Mouse (Mus musculus) midbrain, embryonic 15.5 days (tissue): Measurements from ENCODE around the gene Tmed6. TPM values are rescaled to one million over a fixed set of nuclear protein-coding genes. Genes with fewer than 3 reads are reported as not detected.

ENCODE experiments used
- ATAC-seq: fragments of 200-750 bp; cut with Nextera tagmentation; replicated peaks from 2 replicates; pipeline ENCODE4 v1.8.0; 2017; ENCODE audit warnings: moderate TSS enrichment
- H3K27ac ChIP-seq: fragments of 300-500 bp; sonication (generic); 2 replicates; pipeline ENCODE4 v1.5.1; 2015; ENCODE audit warnings: mild to moderate bottlenecking, inconsistent platforms
- H3K27me3 ChIP-seq: fragments of 300-500 bp; sonication (generic); replicated peaks from 2 replicates; pipeline ENCODE4 v1.6.1; 2015; ENCODE audit warnings: inconsistent platforms
- H3K36me3 ChIP-seq: fragments of 300-500 bp; sonication (generic); replicated peaks from 2 replicates; pipeline ENCODE4 v1.6.1; 2015; ENCODE audit warnings: inconsistent platforms
- H3K4me1 ChIP-seq: fragments of 300-500 bp; sonication (generic); 2 replicates; pipeline ENCODE4 v1.6.1; 2015; ENCODE audit warnings: inconsistent platforms
- H3K4me2 ChIP-seq: fragments of 300-500 bp; sonication (generic); 2 replicates; pipeline ENCODE4 v1.6.1; 2015; ENCODE audit warnings: inconsistent platforms, mild to moderate bottlenecking, moderate library complexity
- H3K4me3 ChIP-seq: fragments of 300-500 bp; sonication (generic); 2 replicates; pipeline ENCODE4 v1.5.1; 2015; ENCODE audit warnings: mild to moderate bottlenecking, inconsistent platforms
- H3K9ac ChIP-seq: fragments of 300-500 bp; sonication (generic); 2 replicates; pipeline ENCODE4 v1.6.1; 2015; ENCODE audit warnings: mild to moderate bottlenecking, inconsistent platforms
- H3K9me3 ChIP-seq: fragments of 300-500 bp; sonication (generic); 2 replicates; pipeline ENCODE4 v1.6.1; 2016; ENCODE audit warnings: inconsistent platforms
- WGBS: fragments of 180-500 bp; shearing (Covaris S2); methylation state at CpG from one replicate; pipeline ENCODE4 v1.1.7; 2015; ENCODE audit warnings: mixed read lengths; 5-methylcytosine and 5-hydroxymethylcytosine counted together
- polyA plus RNA-seq: library from polyadenylated mRNA; unstranded; fragments of >200 nt; fragmentation: Nextera tagmentation; extraction: Ambion mirVana; gene quantifications from 2 replicates; pipeline ENCODE4 v1.2.1, GENCODE M21; 2015

The Tmed6 gene
- polyA plus RNA-seq, 1 experiment from 2014 or later = not detected

GRCm38 (mm10) chr8:107096366-107097036 is 31.1 kb upstream of the Tmed6 start, which contains the start of gene Terf2:
Gene Terf2, minus strand, starts transcription at chr8:107096547.
- no peaks in the 10 kb centered on the region for H3K9me3 ChIP-seq
- H3K4me1 ChIP-seq = peaks cover 30% of the 10 kb centered on the region
- H3K36me3 ChIP-seq = no peaks in the 10 kb centered on the region
- ATAC-seq = peak; percentile 97
- peak within 1 kb of the TSS; percentile 77 for H3K4me3 ChIP-seq
- H3K27ac ChIP-seq = peak within 1 kb of the TSS; percentile 87
- H3K4me2 ChIP-seq = peak within 1 kb of the TSS; percentile 49
- no peaks in the 10 kb centered on the region for H3K27me3 ChIP-seq
- WGBS = 4% methylated on average over 39 of the region's 39 CpGs
- peak within 1 kb of the TSS; percentile 69 for H3K9ac ChIP-seq

- under 1% methylated on average over 50 of the region's 53 CpGs for WGBS
- Histone ChIP-seq H3K4me2 (peak overlapping the region; percentile 49), H3K9ac (peak overlapping the region; percentile 69), H3K27me3 (no peaks in the 10 kb centered on the region), H3K4me3 (peak overlapping the region; percentile 77), H3K27ac (peak overlapping the region; percentile 87), H3K36me3 (no peaks in the 10 kb centered on the region; the same call in 1 of the 2 replicates), H3K4me1 (peaks cover 30% of the 10 kb centered on the region), H3K9me3 (no peaks in the 10 kb centered on the region)
- peak; percentile 79 for ATAC-seq
These were observed 30.4 kb upstream of the Tmed6 start for GRCm38 (mm10) chr8:107095717-107096365.

GRCm38 (mm10) chr8:107090531-107090930 is 25.1 kb upstream of the Tmed6 start:
- WGBS = 97% methylated on average over 7 of the region's 7 CpGs
- no peak for ATAC-seq
- peaks cover 13% of the 10 kb centered on the region for H3K36me3 ChIP-seq

DNA sequence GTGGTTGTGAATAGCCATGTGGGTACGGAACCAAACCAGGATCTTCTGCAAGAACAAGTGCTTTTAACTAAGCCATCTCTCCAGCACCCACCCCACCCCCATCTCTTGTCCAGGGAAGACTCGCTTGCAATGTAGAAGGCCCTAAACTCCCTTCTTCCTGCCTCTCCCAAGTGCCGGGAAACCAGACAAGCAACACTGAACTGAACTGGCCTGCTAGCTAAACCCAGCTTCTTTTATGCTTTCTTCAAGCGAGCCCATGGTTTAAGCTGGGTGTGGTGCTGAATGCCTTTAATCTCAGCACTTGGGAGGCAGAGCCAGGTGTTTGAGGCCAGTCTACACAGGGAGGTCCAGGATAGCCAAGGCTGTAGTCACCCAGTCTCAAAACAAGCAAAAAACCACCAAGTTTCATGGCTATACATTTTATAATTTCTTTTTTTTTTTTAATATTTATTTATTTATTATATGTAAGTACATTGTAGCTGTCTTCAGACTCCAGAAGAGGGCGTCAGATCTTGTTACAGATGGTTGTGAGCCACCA is 23.2 kb upstream of the Tmed6 start:
- H3K4me3 ChIP-seq = no peak overlapping the region
- H3K36me3 ChIP-seq = peaks cover 17% of the 10 kb centered on the region
- WGBS = over 99% methylated on average over 5 of the region's 5 CpGs
- H3K27me3 ChIP-seq = no peaks in the 10 kb centered on the region
- peaks cover 3% of the 10 kb centered on the region for H3K4me1 ChIP-seq
- H3K27ac ChIP-seq = no peak overlapping the region
- ATAC-seq = no peak
- no peak overlapping the region for H3K4me2 ChIP-seq
- H3K9ac ChIP-seq = no peak overlapping the region
- H3K9me3 ChIP-seq = no peaks in the 10 kb centered on the region

More at GRCm38 (mm10) chr8:107090531-107090930, 25.1 kb upstream of the Tmed6 start:
- peaks cover 22% of the 10 kb centered on the region for H3K4me1 ChIP-seq
- no peak overlapping the region for H3K9ac ChIP-seq
- H3K4me3 ChIP-seq = no peak overlapping the region
- no peaks in the 10 kb centered on the region for H3K9me3 ChIP-seq
- H3K4me2 ChIP-seq = no peak overlapping the region
- no peak overlapping the region for H3K27ac ChIP-seq
- no peaks in the 10 kb centered on the region for H3K27me3 ChIP-seq

DNA sequence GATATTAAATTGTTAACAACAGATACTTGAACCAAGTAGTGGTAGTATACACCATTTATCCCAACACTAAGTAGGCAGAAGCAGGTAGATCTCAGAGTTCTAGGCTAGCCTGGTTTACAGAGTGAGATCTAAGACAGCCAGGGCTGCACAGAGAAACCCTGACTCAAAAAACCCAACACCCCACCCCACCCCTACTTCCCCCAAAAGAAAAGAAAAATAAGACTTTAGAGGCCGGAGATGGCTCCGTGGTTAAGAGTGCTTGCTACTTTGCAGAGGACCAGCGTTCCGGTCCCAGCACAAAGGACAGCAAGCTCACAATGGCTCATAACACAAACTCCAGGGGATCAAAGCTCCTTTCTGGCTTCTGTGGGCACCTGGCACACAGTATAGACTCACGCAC is 20.6 kb upstream of the Tmed6 start:
- Histone ChIP-seq H3K36me3 (peaks cover 31% of the 10 kb centered on the region), H3K4me2 (no peak overlapping the region), H3K27me3 (no peaks in the 10 kb centered on the region), H3K4me1 (no peaks in the 10 kb centered on the region), H3K9ac (no peak overlapping the region), H3K27ac (no peak overlapping the region), H3K9me3 (no peaks in the 10 kb centered on the region), H3K4me3 (no peak overlapping the region)
- no peak for ATAC-seq
- 97% methylated on average over 5 of the region's 5 CpGs for WGBS

- no peak for ATAC-seq
- Histone ChIP-seq H3K4me2 (no peak overlapping the region), H3K27ac (no peak overlapping the region), H3K36me3 (peaks cover 31% of the 10 kb centered on the region), H3K9ac (no peak overlapping the region), H3K4me1 (no peaks in the 10 kb centered on the region), H3K27me3 (no peaks in the 10 kb centered on the region), H3K4me3 (no peak overlapping the region), H3K9me3 (no peaks in the 10 kb centered on the region)
- WGBS = 97% methylated on average over 17 of the region's 17 CpGs
These were observed 19.9 kb upstream of the Tmed6 start for GRCm38 (mm10) chr8:107085358-107085757.

DNA sequence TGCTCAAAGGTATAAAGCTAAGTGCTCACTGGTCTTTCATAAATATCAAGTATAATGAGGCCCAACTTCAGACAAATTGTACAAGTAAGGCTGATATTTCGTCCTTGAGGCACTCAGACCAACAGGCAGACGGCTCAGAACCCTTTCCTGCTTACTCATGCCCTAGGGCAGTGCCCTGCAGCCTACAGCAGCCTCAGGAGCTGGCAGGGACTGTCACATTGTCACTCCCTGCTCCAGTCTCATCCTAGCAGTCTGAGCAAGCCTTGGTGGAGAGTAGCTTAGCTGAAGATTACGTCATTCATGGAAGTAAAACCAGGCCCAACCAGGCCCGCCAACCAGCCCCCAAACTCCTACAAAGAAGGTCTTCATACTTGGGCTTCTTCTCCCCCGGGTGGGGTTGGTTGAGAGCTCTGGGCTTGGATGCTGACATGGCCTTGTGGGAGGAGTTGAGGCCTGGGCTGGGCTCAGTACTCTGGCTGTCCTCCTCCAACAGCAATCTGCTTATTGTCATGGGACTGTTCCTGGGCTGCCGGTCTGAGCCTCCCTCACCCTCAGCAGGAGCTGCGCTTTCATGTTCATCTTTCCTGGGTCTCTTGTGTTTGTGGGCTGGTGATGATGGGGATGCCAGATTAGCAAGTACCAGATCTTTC is 10.9 kb upstream of the Tmed6 start:
- no peaks in the 10 kb centered on the region for H3K9me3 ChIP-seq
- no peak overlapping the region for H3K4me2 ChIP-seq
- H3K9ac ChIP-seq = no peak overlapping the region
- peaks cover 63% of the 10 kb centered on the region for H3K36me3 ChIP-seq
- H3K4me3 ChIP-seq = no peak overlapping the region
- no peaks in the 10 kb centered on the region for H3K27me3 ChIP-seq
- no peak overlapping the region for H3K27ac ChIP-seq
- ATAC-seq = no peak
- H3K4me1 ChIP-seq = no peaks in the 10 kb centered on the region
- WGBS = 91% methylated on average over 7 of the region's 7 CpGs

- Histone ChIP-seq H3K4me3 (no peak overlapping the region), H3K27ac (no peak overlapping the region), H3K9ac (no peak overlapping the region), H3K36me3 (peaks cover 51% of the 10 kb centered on the region), H3K4me2 (no peak overlapping the region), H3K9me3 (no peaks in the 10 kb centered on the region), H3K27me3 (no peaks in the 10 kb centered on the region), H3K4me1 (no peaks in the 10 kb centered on the region)
- no peak for ATAC-seq
- WGBS = 95% methylated on average over 1 of the region's 1 CpGs
These were observed 8.7 kb upstream of the Tmed6 start for GRCm38 (mm10) chr8:107074128-107074527.

- WGBS = 90% methylated on average over 4 of the region's 4 CpGs
- Histone ChIP-seq H3K4me3 (no peak overlapping the region), H3K36me3 (peaks cover 47% of the 10 kb centered on the region), H3K4me2 (no peak overlapping the region), H3K9me3 (no peaks in the 10 kb centered on the region), H3K27ac (no peak overlapping the region), H3K27me3 (no peaks in the 10 kb centered on the region), H3K9ac (no peak overlapping the region), H3K4me1 (no peaks in the 10 kb centered on the region)
- no peak for ATAC-seq
These were observed 8.3 kb upstream of the Tmed6 start for GRCm38 (mm10) chr8:107073706-107074105.

GRCm38 (mm10) chr8:107062613-107063012 is 2.8 kb downstream of the Tmed6 start:
- 91% methylated on average over 1 of the region's 1 CpGs for WGBS
- Histone ChIP-seq H3K27me3 (no peaks in the 10 kb centered on the region), H3K9ac (no peak overlapping the region), H3K9me3 (no peaks in the 10 kb centered on the region), H3K27ac (no peak overlapping the region), H3K36me3 (peaks cover 7% of the 10 kb centered on the region; the same call in 1 of the 2 replicates), H3K4me2 (no peak overlapping the region), H3K4me1 (peaks cover 4% of the 10 kb centered on the region), H3K4me3 (no peak overlapping the region)
- ATAC-seq = no peak

DNA sequence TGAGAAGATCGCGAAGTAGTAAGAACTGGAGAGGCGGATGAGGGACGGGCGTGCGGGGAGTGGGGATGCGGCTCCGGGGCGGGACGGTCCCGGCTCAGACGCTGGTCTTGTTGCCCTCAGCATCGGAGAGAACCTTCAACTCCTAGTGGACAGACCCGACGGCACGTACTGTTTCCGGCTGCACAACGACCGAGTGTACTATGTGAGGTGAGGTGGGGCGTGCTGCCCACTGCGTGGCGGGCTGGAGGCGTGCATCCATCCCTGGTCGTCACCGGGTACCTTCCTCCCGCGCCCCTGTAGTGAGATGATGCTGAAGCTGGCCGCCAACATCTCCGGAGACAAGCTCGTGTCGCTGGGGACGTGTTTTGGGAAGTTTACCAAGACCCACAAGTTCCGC is 8.5 kb downstream of the Tmed6 start:
- ATAC-seq = peak; percentile 74
- peak overlapping the region; percentile 58 for H3K27ac ChIP-seq
- H3K9me3 ChIP-seq = no peaks in the 10 kb centered on the region
- 1% methylated on average over 33 of the region's 33 CpGs for WGBS
- peak overlapping the region; percentile 67 for H3K9ac ChIP-seq
- peak overlapping the region; percentile 94 for H3K4me3 ChIP-seq
- peak overlapping the region; percentile 73 for H3K4me2 ChIP-seq
- no peaks in the 10 kb centered on the region for H3K27me3 ChIP-seq
- peaks cover 25% of the 10 kb centered on the region for H3K4me1 ChIP-seq
- peaks cover 23% of the 10 kb centered on the region for H3K36me3 ChIP-seq
